Mouse (Mus musculus): ENCODE measurements around the gene Csad. TPM values are rescaled to one million over a fixed set of nuclear protein-coding genes. Genes with fewer than 3 reads are reported as not detected.

Csad gene
- polyA plus RNA-seq, 1 experiment from 2014 or later: 68.1 TPM

- DNase-seq (no peak), ATAC-seq (ENCODE audit: insufficient read depth) (no peak)
- Histone ChIP-seq H3K4me2 (peak overlapping the region; percentile 47), H3K4me1 (ENCODE audit: insufficient read depth) (peaks cover 8% of the 10 kb centered on the region; the same call in 1 of the 2 replicates), H3K27ac (ENCODE audit: low read depth) (no peak overlapping the region), H3K27me3 (ENCODE audit: insufficient read depth, low read length) (peaks cover 22% of the 10 kb centered on the region), H3K9ac (0 out of 2 replicates have a peak overlapping the region, but pooled peaks have one; percentile 20), H3K36me3 (ENCODE audit: insufficient read depth) (no peaks in the 10 kb centered on the region), H3K4me3 (ENCODE audit: low read depth, low read length) (peak overlapping the region; percentile 13), H3K9me3 (ENCODE audit: low read depth, low read length) (no peaks in the 10 kb centered on the region)
- WGBS: 11% methylated on average over 19 of the region's 19 CpGs
- no peak for TF ChIP-seq CTCF (IDR thresholded peaks at IDR 0.05; ENCODE audit: low read depth)
These were observed 59.8 kb downstream of the Csad start for GRCm38 (mm10) chr15:102144726-102145125.

- Histone ChIP-seq H3K4me2 (peak within 1 kb of the TSS; percentile 47), H3K9me3 (ENCODE audit: low read depth, low read length) (no peaks in the 10 kb centered on the region), H3K36me3 (ENCODE audit: insufficient read depth) (no peaks in the 10 kb centered on the region), H3K27ac (ENCODE audit: low read depth) (no peak within 1 kb of the TSS), H3K27me3 (ENCODE audit: insufficient read depth, low read length) (peaks cover 22% of the 10 kb centered on the region), H3K4me3 (ENCODE audit: low read depth, low read length) (peak within 1 kb of the TSS; percentile 13), H3K9ac (peak within 1 kb of the TSS; percentile 20; the same call in 1 of the 2 replicates), H3K4me1 (ENCODE audit: insufficient read depth) (peaks cover 8% of the 10 kb centered on the region; the same call in 1 of the 2 replicates)
- TF ChIP-seq CTCF (IDR thresholded peaks at IDR 0.05; ENCODE audit: low read depth): no peak
- DNase-seq (peak; percentile 34), ATAC-seq (ENCODE audit: insufficient read depth) (no peak)
- WGBS: 7% methylated on average over 22 of the region's 22 CpGs
These were observed 60.2 kb downstream of the Csad start, which contains the start of gene Igfbp6 for GRCm38 (mm10) chr15:102144274-102144711. Igfbp6 (plus strand) TSS chr15:102144362.

- TF ChIP-seq CTCF (IDR thresholded peaks at IDR 0.05; ENCODE audit: low read depth): no peak
- H3K4me3 ChIP-seq (ENCODE audit: low read depth, low read length): no peak overlapping the region
- H3K36me3 ChIP-seq (ENCODE audit: insufficient read depth): no peaks in the 10 kb centered on the region
- H3K27me3 ChIP-seq (ENCODE audit: insufficient read depth, low read length): peaks cover 22% of the 10 kb centered on the region
- no peak overlapping the region for H3K27ac ChIP-seq (ENCODE audit: low read depth)
- 0 out of 2 replicates have a peak overlapping the region, but pooled peaks have one; percentile 15 for H3K4me2 ChIP-seq
- peak; percentile 65; the same call in 1 of the 2 replicates for ATAC-seq (ENCODE audit: insufficient read depth)
- 41% methylated on average over 23 of the region's 23 CpGs for WGBS
- peak; percentile 71 for DNase-seq
- no peaks in the 10 kb centered on the region for H3K9me3 ChIP-seq (ENCODE audit: low read depth, low read length)
- H3K9ac ChIP-seq: no peak overlapping the region; the same call in 1 of the 2 replicates
- peaks cover 8% of the 10 kb centered on the region; the same call in 1 of the 2 replicates for H3K4me1 ChIP-seq (ENCODE audit: insufficient read depth)
These were observed 61.3 kb downstream of the Csad start for GRCm38 (mm10) chr15:102142914-102143912.

GRCm38 (mm10) chr15:102141120-102141519 is 63.4 kb downstream of the Csad start:
- TF ChIP-seq CTCF (IDR thresholded peaks at IDR 0.05; ENCODE audit: low read depth): no peak
- WGBS: 91% methylated on average over 5 of the region's 5 CpGs
- no peak for ATAC-seq (ENCODE audit: insufficient read depth)

GRCm38 (mm10) chr15:102136129-102136758 is 68.3 kb downstream of the Csad start, which contains the start of gene Spryd3:
Spryd3 (minus strand) TSS chr15:102136234.
- peak within 1 kb of the TSS; percentile 68 for H3K4me2 ChIP-seq
- peaks cover 11% of the 10 kb centered on the region; the same call in 1 of the 2 replicates for H3K4me1 ChIP-seq (ENCODE audit: insufficient read depth)
- peak within 1 kb of the TSS; percentile 81 for H3K4me3 ChIP-seq (ENCODE audit: low read depth, low read length)
- no peaks in the 10 kb centered on the region for H3K27me3 ChIP-seq (ENCODE audit: insufficient read depth, low read length)
- H3K9ac ChIP-seq: peak within 1 kb of the TSS; percentile 72
- peak; percentile 96 for DNase-seq
- H3K36me3 ChIP-seq (ENCODE audit: insufficient read depth): peaks cover 21% of the 10 kb centered on the region
- H3K27ac ChIP-seq (ENCODE audit: low read depth): peak within 1 kb of the TSS; percentile 71
- no peaks in the 10 kb centered on the region for H3K9me3 ChIP-seq (ENCODE audit: low read depth, low read length)
- under 1% methylated on average over 50 of the region's 50 CpGs for WGBS
- ATAC-seq (ENCODE audit: insufficient read depth): peak; percentile 99
- no peak for TF ChIP-seq CTCF (IDR thresholded peaks at IDR 0.05; ENCODE audit: low read depth)

More at GRCm38 (mm10) chr15:102141120-102141519, 63.4 kb downstream of the Csad start:
- no peak overlapping the region for H3K27ac ChIP-seq (ENCODE audit: low read depth)
- H3K9me3 ChIP-seq (ENCODE audit: low read depth, low read length): no peaks in the 10 kb centered on the region
- H3K27me3 ChIP-seq (ENCODE audit: insufficient read depth, low read length): peaks cover 22% of the 10 kb centered on the region
- no peak overlapping the region for H3K4me2 ChIP-seq
- DNase-seq: no peak
- no peak overlapping the region for H3K4me3 ChIP-seq (ENCODE audit: low read depth, low read length)
- no peak overlapping the region for H3K9ac ChIP-seq
- peaks cover 16% of the 10 kb centered on the region for H3K4me1 ChIP-seq (ENCODE audit: insufficient read depth)
- no peaks in the 10 kb centered on the region for H3K36me3 ChIP-seq (ENCODE audit: insufficient read depth)

- peak; percentile 78 for ATAC-seq (ENCODE audit: insufficient read depth)
These were observed 68.9 kb downstream of the Csad start for GRCm38 (mm10) chr15:102135522-102136128.

More at GRCm38 (mm10) chr15:102135522-102136128, 68.9 kb downstream of the Csad start:
- DNase-seq: peak; percentile 7
- Histone ChIP-seq H3K9ac (peak overlapping the region; percentile 72), H3K27ac (ENCODE audit: low read depth) (peak overlapping the region; percentile 71), H3K36me3 (ENCODE audit: insufficient read depth) (peaks cover 27% of the 10 kb centered on the region), H3K4me2 (peak overlapping the region; percentile 68), H3K4me1 (ENCODE audit: insufficient read depth) (peaks cover 11% of the 10 kb centered on the region; the same call in 1 of the 2 replicates), H3K4me3 (ENCODE audit: low read depth, low read length) (peak overlapping the region; percentile 81), H3K9me3 (ENCODE audit: low read depth, low read length) (no peaks in the 10 kb centered on the region), H3K27me3 (ENCODE audit: insufficient read depth, low read length) (no peaks in the 10 kb centered on the region)
- 1% methylated on average over 35 of the region's 35 CpGs for WGBS
- TF ChIP-seq CTCF (IDR thresholded peaks at IDR 0.05; ENCODE audit: low read depth): no peak
